Mouse (Mus musculus) c-Kit-positive CD71-positive TER-119-positive erythroid progenitor cells, embryonic 14.5 days (primary cell): ENCODE results near the gene Gm11214.

ENCODE experiments used
- DNase-seq: peaks from one replicate; pipeline ENCODE4 v3.0.0-alpha.2; 2013; ENCODE audit warnings: low spot score

Gm11214 gene

DNA sequence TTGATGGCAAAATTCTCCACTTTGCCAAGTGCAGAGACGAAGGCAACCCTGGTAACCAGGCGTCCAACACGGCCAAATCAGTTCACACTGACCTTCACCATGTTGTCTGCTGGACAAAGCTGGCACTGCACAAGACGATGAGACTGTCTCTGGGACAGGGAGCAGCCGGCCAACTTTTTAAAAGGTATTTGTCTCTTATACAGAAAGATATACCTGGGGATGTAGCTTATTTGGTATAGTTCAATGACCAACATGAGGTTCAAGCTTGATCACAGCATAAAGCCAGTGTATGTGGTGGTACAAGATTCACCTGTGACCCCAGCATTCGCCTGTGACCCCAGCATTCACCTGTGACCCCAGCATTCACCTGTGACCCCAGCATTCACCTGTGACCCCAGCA lies at the start of gene Gm11214:
Gene Gm11214, minus strand, starts transcription at position 101 of the 400 bp plus-strand sequence.
- DNase-seq = no peak

DNA sequence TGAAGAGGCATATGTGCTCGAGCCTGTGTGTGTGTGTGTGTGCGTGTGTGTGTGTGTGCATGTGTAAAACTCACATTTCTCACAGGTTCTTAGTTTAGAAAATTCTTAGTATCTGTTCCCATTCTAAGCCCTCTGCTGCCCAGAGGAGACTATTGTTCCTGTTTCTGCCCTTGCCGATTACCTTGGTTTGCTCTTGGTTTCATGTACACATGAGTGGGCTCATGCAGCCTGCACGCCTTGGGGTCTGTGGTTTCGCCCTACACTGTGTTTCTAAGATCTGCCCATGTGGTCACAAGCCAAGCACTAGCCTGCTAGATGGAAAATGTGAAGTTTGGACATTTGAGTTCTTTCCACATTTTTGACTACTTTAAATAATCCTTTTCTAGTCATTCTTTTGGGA lies 48.7 kb upstream of the Gm11214 start:
- no peak for DNase-seq

DNA sequence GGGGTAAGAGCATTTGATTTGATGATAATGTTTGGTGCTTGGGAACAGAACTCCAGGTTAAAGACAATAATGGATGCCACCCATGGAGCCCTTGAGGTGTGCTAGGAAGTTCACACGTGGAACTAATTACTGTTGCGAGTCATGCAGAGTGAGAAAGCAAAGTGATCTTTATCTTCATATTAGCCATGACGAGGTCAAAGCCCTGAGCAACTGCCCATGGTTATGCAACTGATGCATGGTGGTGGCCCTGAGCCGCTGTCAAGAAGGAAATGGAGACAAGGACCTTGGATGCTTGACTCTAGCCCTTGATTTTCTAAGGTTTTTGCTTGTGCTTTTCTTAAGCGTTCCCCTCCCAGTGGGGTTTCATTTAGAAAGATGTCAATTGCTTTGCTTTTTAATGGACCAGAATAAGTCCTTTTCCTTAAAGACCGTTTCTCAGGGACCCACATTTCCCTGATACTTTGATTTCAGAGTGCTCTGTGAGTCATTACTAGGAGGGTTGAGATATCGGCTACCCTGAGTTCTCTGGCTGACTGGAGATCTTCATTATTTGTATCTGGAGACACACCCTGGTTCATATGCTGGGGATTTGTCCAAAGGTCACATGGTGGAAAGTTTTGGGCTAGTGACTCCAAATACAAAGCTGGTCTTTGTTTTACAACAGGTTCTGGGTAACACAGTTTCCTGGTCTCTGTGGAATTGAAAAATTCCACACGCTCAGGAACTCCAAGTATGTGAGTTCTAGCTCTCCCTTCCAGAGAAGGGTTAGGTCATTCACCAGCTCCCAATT lies 47.4 kb upstream of the Gm11214 start:
- no peak for DNase-seq

GRCm38 (mm10) chr4:63706279-63706971 lies 43.2 kb upstream of the Gm11214 start:
- DNase-seq = no peak

GRCm38 (mm10) chr4:63704232-63704631 lies 41.1 kb upstream of the Gm11214 start:
- DNase-seq = no peak

DNA sequence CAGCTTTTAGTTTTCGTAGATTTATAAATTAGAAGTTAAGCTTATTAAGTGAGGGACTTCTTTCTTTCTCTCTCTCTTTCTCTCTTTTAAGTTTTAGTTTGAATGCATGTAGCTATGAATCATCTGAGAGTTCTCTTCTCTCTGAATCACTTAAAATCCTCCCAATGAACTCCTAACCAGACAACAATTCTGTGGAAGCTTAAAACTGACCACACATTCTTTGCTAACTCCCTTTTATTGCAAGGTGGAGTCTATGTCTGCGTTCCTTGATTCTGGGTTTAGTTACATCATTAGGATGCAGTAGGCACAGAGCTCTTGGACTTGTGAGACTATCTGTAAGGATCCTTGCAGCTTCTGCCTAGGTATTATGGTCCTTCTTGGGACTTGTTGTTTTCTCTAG lies 40.5 kb upstream of the Gm11214 start:
- DNase-seq = no peak

- no peak for DNase-seq
These were observed 39.0 kb upstream of the Gm11214 start for GRCm38 (mm10) chr4:63702006-63702704.

DNA sequence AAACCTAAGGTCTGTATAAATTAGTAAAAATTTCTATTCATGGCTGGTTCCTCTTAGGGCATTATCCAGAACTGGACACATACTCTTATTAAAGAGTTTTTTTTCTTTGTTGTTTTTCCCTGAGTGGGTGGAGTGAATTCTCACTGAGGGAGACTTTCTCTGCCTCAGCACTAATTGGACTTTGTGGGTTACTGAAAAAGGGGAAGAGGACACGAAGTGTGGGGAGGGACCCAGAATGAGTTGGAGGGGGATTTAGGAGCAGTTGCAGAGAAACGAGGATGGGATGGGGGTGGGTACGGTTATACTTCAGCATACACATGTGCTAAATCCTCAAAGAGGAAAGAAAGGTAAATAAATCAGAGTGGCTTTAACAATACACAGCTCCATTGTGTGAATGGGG lies 36.6 kb upstream of the Gm11214 start:
- no peak for DNase-seq

DNA sequence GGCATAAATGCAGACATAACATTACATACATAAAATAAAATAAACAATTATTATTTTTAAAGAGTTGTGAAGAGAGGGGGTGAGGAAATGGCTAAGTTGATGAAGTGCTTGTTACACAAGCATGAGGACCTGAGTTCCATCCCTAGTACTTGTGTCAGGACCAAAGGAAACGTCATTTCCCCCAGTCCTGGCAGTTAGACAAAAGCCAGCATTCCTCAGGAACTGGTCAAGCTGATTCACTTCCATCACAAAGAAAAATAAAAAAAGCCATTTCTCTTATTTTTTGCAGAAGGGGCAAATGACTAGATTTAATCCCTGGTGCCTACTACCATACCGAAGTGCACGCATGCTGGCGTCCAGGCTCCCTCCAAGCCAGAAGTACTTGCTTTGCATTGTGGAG lies 33.7 kb upstream of the Gm11214 start:
- DNase-seq = no peak

- DNase-seq = no peak
These were observed 29.2 kb upstream of the Gm11214 start for GRCm38 (mm10) chr4:63692351-63692750.

DNA sequence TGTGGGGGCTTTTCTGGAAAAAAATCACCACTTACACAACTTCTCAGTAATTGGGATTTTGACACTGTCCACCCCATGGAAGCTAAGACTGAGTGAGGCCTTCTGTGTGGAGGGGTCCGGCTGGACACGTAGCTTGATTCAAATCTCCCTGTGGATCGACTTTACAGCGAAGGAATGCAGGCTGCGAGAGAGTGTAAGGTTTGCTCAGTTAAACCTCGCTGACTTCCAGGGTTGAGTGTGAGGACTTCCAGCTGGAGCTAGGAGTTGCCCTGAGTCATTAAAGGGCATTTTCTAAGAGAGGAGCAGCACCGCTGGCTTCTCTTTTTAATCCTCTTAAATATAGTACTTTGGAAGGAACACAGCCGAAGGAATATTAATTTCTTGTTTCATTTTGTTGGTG lies 24.2 kb upstream of the Gm11214 start:
- DNase-seq = no peak

DNA sequence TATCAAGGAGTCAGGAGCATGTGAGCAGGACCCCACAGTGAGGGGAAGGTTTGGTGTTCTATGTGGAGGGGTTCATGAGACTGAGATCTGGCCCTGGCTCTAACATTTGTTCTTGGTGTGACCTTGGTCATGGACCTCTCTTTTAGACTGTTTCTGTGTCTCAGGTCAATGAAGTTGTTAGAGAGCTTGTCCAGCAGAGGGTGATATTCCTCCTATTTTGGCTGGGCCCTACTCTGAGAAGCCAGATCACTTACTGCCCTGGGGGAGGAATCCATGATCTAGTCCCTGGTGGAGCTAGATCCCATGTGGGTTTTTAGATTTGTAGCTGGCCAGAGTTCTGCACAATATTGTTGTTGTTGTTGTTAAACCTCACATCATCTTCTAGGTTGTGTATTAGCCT lies 23.0 kb upstream of the Gm11214 start:
- no peak for DNase-seq

DNA sequence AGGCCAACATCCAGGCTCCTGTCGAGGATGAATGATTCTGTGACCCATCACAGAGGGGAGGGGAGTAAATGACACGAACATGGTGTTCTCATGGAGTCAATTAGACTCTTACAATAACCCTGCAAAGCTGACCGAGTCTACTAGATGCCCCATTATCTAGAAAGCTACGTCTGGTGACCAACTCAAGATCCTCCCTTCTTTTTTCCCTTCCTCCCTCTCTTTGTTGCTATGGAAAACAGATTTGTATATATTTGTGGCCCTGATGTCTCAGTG lies 22.0 kb upstream of the Gm11214 start:
- no peak for DNase-seq

- DNase-seq = no peak
These were observed 21.5 kb upstream of the Gm11214 start for GRCm38 (mm10) chr4:63684412-63685252.

DNA sequence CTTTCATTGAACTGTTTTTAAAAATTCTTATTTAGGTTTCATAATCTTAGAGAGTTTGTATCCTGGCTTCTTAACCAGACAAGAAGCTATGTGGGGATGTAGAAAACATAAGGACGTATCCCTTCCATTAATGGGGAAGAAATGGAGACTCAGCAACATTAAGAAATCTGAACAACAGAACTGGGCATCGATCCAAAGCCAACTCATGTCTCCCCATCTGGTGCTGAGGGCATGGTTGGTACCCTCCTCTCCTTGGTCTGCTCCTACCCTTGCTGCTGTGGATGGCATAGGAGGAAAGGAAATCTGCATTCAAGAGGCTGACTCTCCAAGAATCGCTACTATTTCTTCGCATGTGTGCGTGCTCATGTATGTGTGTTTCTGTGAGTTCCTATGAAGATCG lies 20.5 kb upstream of the Gm11214 start:
- DNase-seq = no peak

DNA sequence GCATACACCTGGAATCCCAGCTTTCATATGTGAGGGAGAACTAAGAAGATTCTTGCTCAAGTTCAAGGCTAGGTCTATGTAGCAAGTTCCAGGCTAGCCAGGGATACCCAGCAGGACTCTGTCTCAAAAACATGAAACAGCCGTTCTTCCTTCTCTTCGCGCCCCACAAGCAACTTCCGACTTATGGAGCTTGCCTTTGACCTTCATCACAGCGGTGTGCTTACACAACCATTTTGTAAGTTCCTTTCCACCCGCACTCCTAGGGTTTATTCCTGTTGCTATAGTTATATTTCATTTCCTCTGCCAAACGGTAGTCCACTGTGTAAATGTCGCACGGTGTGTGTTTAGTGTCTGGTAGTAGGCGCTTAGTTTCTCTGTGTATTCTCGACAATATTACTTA lies 19.9 kb upstream of the Gm11214 start:
- no peak for DNase-seq

DNA sequence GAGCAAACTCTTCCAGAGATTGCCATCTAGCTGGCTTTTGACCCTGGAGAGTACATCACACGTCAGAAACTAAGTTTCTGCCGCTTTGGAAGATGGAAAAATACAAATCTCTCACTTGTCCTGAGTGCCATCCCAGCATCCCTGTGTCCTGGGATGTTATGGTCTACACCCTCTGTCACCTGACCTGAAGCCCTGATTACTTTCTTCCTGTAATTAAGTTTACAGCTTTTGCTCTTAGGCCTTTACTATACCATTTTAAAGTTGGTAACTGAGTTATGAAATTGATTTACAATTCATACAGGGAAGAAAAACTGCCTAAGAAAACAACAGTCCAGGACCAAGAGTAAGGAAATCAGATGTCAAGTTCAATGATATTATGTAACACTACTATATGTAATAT lies 19.3 kb upstream of the Gm11214 start:
- no peak for DNase-seq

DNA sequence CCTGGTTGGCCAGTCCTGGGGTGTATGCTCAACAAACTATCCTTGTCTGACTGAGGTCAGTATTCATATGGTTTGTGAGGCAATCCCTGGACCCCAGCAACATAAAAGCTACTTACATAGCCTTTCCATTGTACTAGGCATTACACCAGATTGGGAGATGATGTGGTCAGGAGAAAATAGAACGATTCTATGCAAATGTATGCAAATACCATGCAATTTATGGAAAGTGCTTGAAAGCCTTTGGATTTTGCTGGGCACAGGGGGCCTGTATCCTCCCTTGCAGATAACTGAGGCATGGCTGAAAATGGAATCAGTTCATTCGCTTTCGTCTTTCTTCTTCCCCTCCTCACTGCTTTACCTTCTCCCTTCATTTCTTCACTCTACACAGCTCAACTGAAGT lies 18.4 kb upstream of the Gm11214 start:
- no peak for DNase-seq

- DNase-seq = no peak
These were observed 11.9 kb upstream of the Gm11214 start for GRCm38 (mm10) chr4:63675128-63675527.

- DNase-seq = peak; percentile 3
These were observed 5.1 kb upstream of the Gm11214 start for GRCm38 (mm10) chr4:63668255-63668654.

DNA sequence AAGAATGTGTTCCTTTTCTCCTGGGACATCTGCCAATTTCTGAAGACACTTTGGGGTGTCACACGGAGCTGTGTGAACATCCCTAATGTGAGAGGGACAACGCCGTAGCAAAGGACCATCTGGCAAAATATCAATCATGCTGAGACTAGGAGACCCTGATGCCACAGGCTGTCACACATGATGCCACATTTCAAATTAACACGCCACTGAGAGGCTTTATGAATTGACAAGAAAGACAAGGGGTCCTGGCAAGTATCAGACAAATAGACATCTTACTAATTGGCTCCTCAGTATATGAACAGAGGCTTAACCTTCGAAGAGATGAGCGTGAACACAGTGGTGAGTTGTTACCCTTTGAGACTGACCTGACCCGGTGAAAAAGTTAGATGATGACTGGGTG lies 2.6 kb upstream of the Gm11214 start:
- DNase-seq = no peak

GRCm38 (mm10) chr4:63661857-63662256 lies 1.3 kb downstream of the Gm11214 start:
- DNase-seq = no peak
